Mouse (Mus musculus): Measurements from ENCODE around the gene Cyp4x1. TPM values are rescaled to one million over a fixed set of nuclear protein-coding genes. Genes with fewer than 3 reads are reported as not detected.

Gene Cyp4x1
- polyA plus RNA-seq, 1 experiment from 2014 or later: 7.1 TPM

DNA sequence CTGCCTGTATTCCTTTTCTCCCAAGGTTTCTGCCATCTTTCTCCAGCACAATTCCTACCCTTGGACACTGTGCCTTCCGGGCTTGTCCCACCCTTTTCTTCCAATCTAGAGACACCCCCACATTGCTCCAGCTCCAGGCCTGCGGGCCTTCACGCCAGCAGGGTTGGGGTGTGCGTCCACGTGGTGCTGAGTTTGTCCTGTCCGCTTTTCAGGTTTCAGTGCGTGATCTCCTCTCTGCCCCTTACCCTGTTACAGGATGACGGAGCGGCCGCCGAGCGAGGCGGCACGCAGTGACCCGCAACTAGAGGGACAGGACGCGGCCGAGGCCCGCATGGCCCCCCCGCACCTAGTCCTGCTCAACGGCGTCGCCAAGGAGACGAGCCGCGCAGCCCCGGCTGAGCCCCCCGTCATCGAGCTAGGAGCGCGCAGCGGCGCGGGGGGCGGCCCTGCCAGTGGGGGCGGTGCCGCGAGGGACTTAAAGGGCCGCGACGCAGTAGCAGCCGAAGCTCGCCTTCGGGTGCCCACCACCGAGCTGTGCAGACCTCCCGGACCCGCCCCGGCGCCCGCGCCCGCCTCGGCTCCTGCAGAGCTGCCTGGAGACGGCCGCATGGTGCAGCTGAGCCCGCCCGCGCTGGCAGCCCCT lies 71.1 kb downstream of the Cyp4x1 start:
- ATAC-seq (ENCODE audit: low read depth): peak; percentile 85
- under 1% methylated on average over 55 of the region's 58 CpGs for WGBS

GRCm38 (mm10) chr4:115062540-115062874 lies 71.6 kb downstream of the Cyp4x1 start:
- peak overlapping the region; percentile 92 for H3K4me2 ChIP-seq
- ATAC-seq (ENCODE audit: low read depth): no peak
- no peaks in the 10 kb centered on the region for H3K36me3 ChIP-seq
- peaks cover 18% of the 10 kb centered on the region for H3K4me1 ChIP-seq (replicated peaks)
- no peak overlapping the region for H3K27ac ChIP-seq (replicated peaks)
- H3K27me3 ChIP-seq: peaks cover 100% of the 10 kb centered on the region
- H3K9me3 ChIP-seq: no peaks in the 10 kb centered on the region
- peak overlapping the region; percentile 46 for H3K4me3 ChIP-seq
- H3K9ac ChIP-seq: peak overlapping the region; percentile 65; the same call in 1 of the 2 replicates
- WGBS: under 1% methylated on average over 9 of the region's 9 CpGs

More for the DNA sequence above, 71.1 kb downstream of the Cyp4x1 start:
- peak overlapping the region; percentile 65 for H3K9ac ChIP-seq
- peak overlapping the region; percentile 46 for H3K4me3 ChIP-seq
- H3K27me3 ChIP-seq: peaks cover 100% of the 10 kb centered on the region
- peaks cover 16% of the 10 kb centered on the region for H3K4me1 ChIP-seq (replicated peaks)
- peak overlapping the region; percentile 92 for H3K4me2 ChIP-seq
- no peaks in the 10 kb centered on the region for H3K36me3 ChIP-seq
- no peaks in the 10 kb centered on the region for H3K9me3 ChIP-seq
- no peak overlapping the region for H3K27ac ChIP-seq (replicated peaks)

DNA sequence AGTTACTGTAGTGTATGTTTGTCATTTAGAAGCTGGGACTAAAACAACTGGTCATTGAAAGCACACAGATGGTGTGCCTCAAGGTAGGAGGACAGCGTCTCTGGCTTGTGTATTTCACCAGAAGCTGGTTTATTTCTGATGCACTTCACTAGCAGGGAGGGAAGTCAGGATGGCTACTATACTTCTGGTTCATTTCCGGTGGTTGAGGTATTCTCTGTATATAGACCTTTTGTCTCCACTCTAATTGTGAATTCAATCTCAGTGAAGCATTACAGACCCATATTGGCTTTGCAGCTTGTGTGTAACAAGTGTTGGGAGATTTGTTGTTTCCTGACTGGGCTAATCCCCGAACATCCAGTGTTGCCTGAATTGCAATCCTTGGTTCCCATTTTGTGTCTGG lies 73.3 kb downstream of the Cyp4x1 start:
- WGBS: 8% methylated on average over 3 of the region's 3 CpGs
- Histone ChIP-seq H3K9me3 (no peaks in the 10 kb centered on the region), H3K36me3 (no peaks in the 10 kb centered on the region), H3K4me1 (replicated peaks) (peaks cover 32% of the 10 kb centered on the region), H3K9ac (no peak overlapping the region), H3K27me3 (peaks cover 98% of the 10 kb centered on the region), H3K4me3 (peak overlapping the region; percentile 23; the same call in 1 of the 2 replicates), H3K27ac (replicated peaks) (no peak overlapping the region), H3K4me2 (peak overlapping the region; percentile 1)
- ATAC-seq (ENCODE audit: low read depth): no peak

DNA sequence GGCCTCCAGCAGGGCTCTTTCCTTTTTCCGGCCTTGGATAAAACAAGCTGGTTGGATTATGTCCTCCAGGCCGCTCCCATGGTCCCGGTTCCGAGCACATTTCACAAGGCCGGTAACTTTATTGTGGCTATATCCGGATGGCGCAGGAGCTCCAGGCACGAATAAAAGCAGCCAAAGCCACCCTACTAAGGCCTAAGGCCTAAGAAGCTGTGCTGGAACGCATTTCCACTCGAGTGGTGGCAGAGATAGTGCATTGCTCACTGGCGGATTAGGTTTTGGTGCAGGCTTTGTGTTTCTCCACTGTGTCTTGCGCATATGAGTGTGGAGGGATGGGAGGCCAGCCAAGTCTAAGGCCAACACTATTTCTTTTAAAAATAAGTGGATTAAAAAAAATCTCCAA lies 74.2 kb downstream of the Cyp4x1 start:
- H3K9ac ChIP-seq: no peak overlapping the region
- H3K27ac ChIP-seq (replicated peaks): no peak overlapping the region

DNA sequence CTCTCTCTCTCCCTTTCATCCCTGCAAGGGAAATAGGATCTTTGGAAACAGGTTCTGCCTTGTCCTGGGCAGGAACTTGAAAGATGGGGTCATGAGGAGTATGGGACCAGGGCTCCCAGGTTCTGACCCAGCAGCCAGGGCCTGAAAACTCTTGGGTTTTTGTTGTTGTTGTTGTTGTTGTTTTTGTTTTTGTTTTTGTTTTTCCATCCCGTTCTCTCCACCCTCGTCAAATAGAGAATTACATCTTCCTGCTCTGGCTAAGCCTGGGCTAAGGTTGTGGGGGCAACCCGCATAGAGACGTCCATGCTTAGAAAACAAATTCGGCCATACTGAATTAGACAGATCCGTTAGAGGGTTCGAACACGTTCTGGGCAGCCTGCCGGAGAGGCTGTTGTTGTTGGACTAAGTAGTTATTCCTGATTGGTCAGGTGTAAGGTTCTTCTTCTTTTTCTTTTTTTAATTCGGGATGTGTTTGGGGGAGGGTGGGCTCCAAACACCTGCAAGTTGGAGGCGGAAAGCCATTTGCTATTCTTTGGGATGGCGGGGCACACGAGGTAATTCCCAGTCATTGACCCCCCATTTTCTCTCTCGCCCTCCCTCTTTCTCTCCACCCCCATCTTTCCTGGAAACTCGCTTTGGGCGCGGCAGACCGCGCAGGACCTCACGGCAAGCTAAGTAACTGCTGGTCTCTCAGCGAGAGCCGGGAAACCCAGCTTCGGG lies 75.0 kb downstream of the Cyp4x1 start:
- H3K27ac ChIP-seq (replicated peaks): 0 out of 2 replicates have a peak overlapping the region, but pooled peaks have one; percentile 47
- no peak overlapping the region; the same call in 1 of the 2 replicates for H3K9ac ChIP-seq
- H3K36me3 ChIP-seq: no peaks in the 10 kb centered on the region
- ATAC-seq (ENCODE audit: low read depth): no peak
- peak overlapping the region; percentile 30 for H3K4me3 ChIP-seq
- H3K4me1 ChIP-seq (replicated peaks): peaks cover 32% of the 10 kb centered on the region
- H3K27me3 ChIP-seq: peaks cover 98% of the 10 kb centered on the region
- WGBS: under 1% methylated on average over 23 of the region's 23 CpGs
- peak overlapping the region; percentile 22 for H3K4me2 ChIP-seq
- H3K9me3 ChIP-seq: no peaks in the 10 kb centered on the region

More for the DNA sequence above, 74.2 kb downstream of the Cyp4x1 start:
- Histone ChIP-seq H3K4me1 (replicated peaks) (peaks cover 32% of the 10 kb centered on the region), H3K4me3 (peak overlapping the region; percentile 23), H3K36me3 (no peaks in the 10 kb centered on the region), H3K27me3 (peaks cover 98% of the 10 kb centered on the region), H3K4me2 (peak overlapping the region; percentile 1; the same call in 1 of the 2 replicates), H3K9me3 (no peaks in the 10 kb centered on the region)
- WGBS: 4% methylated on average over 12 of the region's 12 CpGs
- ATAC-seq (ENCODE audit: low read depth): no peak

GRCm38 (mm10) chr4:115058317-115058761 lies 75.7 kb downstream of the Cyp4x1 start:
- under 1% methylated on average over 20 of the region's 20 CpGs for WGBS
- Histone ChIP-seq H3K36me3 (no peaks in the 10 kb centered on the region), H3K27me3 (peaks cover 98% of the 10 kb centered on the region), H3K4me2 (peak overlapping the region; percentile 22), H3K4me1 (replicated peaks) (peaks cover 25% of the 10 kb centered on the region), H3K9ac (0 out of 2 replicates have a peak overlapping the region, but pooled peaks have one; percentile 49), H3K4me3 (peak overlapping the region; percentile 30), H3K27ac (replicated peaks) (0 out of 2 replicates have a peak overlapping the region, but pooled peaks have one; percentile 65), H3K9me3 (no peaks in the 10 kb centered on the region)
- ATAC-seq (ENCODE audit: low read depth): no peak

- under 1% methylated on average over 33 of the region's 33 CpGs for WGBS
- no peak; the same call in 1 of the 2 replicates for ATAC-seq (ENCODE audit: low read depth)
- H3K9me3 ChIP-seq: no peaks in the 10 kb centered on the region
- peak overlapping the region; percentile 65 for H3K27ac ChIP-seq (replicated peaks)
- H3K4me3 ChIP-seq: peak overlapping the region; percentile 30
- peaks cover 98% of the 10 kb centered on the region for H3K27me3 ChIP-seq
- H3K9ac ChIP-seq: peak overlapping the region; percentile 49
- peaks cover 21% of the 10 kb centered on the region for H3K4me1 ChIP-seq (replicated peaks)
- H3K4me2 ChIP-seq: 0 out of 2 replicates have a peak overlapping the region, but pooled peaks have one; percentile 22
- H3K36me3 ChIP-seq: no peaks in the 10 kb centered on the region
Observed at GRCm38 (mm10) chr4:115057674-115058316, 76.3 kb downstream of the Cyp4x1 start.

DNA sequence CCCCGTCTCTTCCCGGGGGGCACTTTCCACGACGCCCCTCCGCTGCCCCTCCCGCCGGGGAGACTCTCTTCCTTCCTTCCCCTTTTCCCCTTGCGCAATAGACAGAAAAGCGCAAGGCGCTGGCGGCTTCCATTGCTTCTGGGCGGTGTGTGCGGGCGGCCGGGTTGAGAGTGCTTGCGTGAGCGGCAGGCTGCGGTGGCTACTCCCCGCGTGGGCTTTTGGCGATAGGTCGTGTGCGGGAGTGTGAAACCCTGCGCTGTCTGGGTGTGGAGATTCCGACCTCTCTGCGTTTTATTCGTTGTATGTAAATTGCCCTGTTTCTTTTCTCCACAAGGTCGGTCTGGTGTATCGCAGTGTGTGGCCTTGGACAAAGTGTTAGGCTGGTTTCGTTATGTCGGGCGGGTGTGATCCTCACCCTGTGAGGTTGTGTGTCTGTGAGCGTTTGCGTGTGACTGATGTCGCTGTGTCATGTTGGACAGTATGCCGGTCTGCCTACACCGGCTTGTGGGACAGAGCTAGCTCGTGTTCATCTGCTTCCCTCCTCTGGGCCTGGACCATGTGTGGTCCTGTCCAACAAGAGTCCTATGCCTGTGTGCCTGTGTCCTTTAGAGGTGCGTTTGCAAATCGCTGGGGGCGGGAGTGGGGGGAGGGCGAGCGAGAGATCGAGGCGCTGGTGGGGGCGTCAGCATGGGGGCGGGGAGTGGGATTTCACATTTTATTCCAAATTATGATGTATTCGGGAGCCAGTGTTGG lies 77.0 kb downstream of the Cyp4x1 start:
- peak overlapping the region; percentile 65 for H3K27ac ChIP-seq (replicated peaks)
- no peaks in the 10 kb centered on the region for H3K9me3 ChIP-seq
- H3K4me2 ChIP-seq: peak overlapping the region; percentile 47
- H3K4me3 ChIP-seq: peak overlapping the region; percentile 30
- H3K9ac ChIP-seq: peak overlapping the region; percentile 49
- peak; percentile 52 for ATAC-seq (ENCODE audit: low read depth)
- under 1% methylated on average over 48 of the region's 48 CpGs for WGBS
- peaks cover 22% of the 10 kb centered on the region for H3K4me1 ChIP-seq (replicated peaks)
- H3K36me3 ChIP-seq: no peaks in the 10 kb centered on the region
- H3K27me3 ChIP-seq: peaks cover 98% of the 10 kb centered on the region

DNA sequence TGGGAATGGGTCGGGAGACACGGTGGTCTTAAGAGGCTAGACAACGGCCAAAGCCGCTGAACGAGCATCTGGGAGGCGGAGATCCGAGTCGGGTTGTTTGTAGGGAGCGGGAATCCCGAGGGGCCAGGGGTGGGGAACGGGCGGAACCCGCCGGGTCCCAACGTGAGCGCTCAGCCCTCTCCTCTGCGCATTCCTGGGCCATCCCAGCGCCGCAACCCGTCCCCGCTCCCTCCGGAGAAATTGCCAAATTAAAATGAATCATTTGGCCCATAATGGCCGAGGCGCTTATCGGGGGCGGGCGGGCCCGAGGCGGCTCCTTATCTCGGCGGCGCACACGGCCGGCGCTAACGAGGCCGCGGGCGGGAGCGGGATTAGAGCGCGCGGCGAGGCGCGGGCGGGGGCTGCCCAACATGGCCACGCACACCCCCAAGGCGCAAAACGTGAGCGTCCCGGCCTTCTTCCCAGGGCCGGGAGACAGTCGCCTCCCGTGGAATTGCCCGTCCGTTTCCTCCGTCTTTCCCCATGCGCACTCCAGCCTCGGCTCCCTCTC lies 77.6 kb downstream of the Cyp4x1 start, which contains the start of gene Tal1:
TSS of gene Tal1 (plus strand) at position 56 of the 550 bp plus-strand sequence.
- H3K9ac ChIP-seq: peak within 1 kb of the TSS; percentile 49
- peaks cover 98% of the 10 kb centered on the region for H3K27me3 ChIP-seq
- H3K4me2 ChIP-seq: peak within 1 kb of the TSS; percentile 47
- H3K27ac ChIP-seq (replicated peaks): peak within 1 kb of the TSS; percentile 65
- H3K4me1 ChIP-seq (replicated peaks): peaks cover 22% of the 10 kb centered on the region
- H3K9me3 ChIP-seq: no peaks in the 10 kb centered on the region
- WGBS: under 1% methylated on average over 60 of the region's 60 CpGs
- H3K4me3 ChIP-seq: peak within 1 kb of the TSS; percentile 30
- no peaks in the 10 kb centered on the region for H3K36me3 ChIP-seq
- ATAC-seq (ENCODE audit: low read depth): peak; percentile 41
